Mouse (Mus musculus) gastrocnemius, adult 18-20 months (tissue): ENCODE measurements around the gene Clip2. TPM values are rescaled to one million over a fixed set of nuclear protein-coding genes. Genes with fewer than 3 reads are reported as not detected.
A peak's percentile ranks its signal among the peaks of the same experiment; 100 is the strongest.

ENCODE experiments used
- DNase-seq: peaks from one replicate; pipeline ENCODE4 v3.0.0; 2021; ENCODE audit warnings: low spot score
- total RNA-seq, 2 experiments: library from RNA; stranded (reverse); gene quantifications; 2 replicates each; pipeline ENCODE4 v1.2.3; 2021

Clip2 gene
- total RNA-seq, 2 experiments from 2014 or later, result 1.7 to 3.0 TPM

DNA sequence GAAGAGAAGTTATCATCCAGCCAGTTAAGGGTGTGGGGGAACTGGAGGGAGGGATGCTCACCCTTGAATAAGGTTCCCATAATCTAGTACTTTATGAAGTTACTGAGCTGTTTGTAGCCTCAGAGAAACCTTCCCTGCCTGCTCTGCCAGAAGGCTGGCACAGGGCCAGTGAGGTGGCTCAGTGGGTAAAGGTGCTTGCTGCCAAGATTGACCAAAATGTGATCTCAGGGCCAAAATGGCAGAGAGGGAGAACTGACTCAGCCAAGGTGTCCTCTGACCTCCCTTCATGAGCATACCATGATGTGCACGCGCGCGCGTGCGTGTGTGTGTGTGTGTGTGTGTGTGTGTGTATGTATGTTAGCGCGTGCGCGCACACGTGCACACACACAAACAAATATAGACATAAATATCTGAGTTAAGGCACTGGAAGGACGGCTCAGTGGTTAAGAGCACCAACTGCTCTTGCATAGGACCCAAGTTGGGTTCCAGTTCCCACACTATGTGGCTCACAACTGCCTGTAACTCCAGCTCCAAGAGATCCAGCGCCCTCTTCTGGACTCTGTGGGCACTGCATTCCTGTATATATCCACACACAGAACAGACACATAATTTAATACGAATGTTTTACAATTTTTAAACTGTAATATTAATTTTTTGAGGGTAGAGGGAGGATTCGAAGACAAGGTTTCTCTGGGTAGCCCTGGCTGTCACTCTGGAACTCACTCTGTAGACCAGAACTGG is 26.1 kb downstream of the Clip2 start:
- DNase-seq, result no peak

DNA sequence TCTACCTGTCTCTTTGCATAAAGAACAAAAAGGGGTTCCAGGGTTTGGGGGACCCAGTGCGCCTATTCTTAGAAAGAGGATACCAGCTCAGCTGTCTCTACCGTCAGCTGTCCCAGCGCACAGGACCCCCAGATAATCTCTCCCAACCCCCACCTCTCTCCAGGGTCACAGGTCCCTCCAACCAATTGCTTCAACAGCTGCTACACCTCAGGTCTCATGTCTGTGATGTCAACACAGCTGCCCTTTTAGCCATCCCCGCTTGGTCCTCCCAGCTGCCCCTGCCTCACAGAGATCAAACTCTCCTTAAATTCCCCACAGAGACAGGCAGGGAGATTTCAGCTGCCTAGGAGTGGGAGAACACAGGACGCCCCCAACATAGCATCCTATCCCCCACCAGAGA is 28.5 kb downstream of the Clip2 start:
- DNase-seq, result no peak

DNA sequence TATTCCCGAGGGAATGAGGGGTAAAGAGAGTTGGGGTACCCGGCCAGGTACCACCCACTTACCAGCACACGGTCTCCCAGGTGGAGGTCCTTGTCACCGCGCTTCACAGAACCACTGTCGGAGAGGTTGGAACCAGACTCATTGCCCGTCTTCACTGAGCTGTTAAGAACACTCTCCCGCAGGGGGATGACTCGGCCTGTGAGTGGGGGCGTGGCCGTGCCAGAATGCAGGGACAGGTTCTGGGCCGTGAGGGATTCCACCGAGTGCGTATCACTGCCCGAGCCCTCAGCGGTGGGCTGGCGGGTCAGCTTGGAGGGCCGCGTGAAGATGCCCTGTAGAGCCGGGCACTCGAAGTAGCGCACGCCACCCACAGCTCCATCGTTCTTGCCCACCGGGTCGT is 29.7 kb downstream of the Clip2 start:
- no peak for DNase-seq

DNA sequence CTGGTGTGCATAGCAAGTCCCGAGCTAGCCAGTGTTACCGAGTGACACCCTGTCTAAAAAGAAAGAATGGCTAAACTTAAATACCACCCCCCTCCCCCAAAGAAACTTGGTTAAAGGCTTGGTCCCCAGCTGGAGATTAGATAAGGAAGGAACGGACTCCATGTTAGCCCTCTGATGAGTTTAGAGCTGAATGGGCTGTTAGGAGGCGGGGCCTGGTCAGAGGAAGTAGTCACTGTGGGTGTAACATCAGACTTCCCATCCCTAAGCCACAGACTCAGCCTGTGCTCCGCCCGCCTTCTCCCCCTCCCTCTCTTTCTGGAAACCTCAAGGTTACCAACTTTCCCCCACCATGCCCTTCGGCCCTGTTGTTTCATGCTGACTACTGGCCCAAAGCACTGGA is 30.4 kb downstream of the Clip2 start:
- DNase-seq, result no peak

DNA sequence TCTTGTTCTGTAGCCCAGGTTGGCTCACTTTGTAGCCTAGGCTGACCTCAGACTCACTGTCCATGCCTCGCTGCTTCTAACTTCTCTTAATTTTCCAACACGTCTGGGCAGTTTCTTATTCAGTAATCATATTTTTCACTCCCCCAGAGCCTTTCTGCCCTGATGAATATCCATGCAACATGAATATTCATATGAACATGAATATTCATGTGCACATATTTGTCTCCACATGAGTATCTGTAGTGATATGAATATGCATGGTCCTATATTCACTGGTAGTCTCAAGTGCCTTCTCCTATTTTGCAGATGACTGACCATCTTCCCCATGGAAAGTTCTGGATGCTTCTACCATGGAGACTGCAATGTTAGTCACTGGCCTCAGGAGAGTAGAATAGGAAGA is 31.1 kb downstream of the Clip2 start:
- no peak for DNase-seq

DNA sequence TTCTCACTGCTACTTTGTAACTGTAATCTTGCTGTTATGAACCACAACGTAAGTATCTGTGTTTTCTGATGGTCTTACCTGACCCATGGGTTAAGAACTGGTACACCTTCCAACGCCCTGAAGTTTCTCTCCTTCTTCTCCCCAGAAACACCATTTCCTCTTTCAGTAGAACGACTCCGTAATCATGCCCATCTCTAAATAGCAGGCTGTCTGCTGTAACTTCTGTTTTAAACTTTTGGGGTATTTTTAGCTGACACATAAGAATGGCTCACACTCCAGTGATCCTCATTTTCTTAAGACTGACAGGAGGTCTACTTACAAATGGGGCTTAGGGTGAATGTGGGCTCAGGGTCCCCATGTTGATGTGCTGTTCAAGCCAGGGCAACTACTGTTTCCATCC is 32.1 kb downstream of the Clip2 start:
- no peak for DNase-seq

DNA sequence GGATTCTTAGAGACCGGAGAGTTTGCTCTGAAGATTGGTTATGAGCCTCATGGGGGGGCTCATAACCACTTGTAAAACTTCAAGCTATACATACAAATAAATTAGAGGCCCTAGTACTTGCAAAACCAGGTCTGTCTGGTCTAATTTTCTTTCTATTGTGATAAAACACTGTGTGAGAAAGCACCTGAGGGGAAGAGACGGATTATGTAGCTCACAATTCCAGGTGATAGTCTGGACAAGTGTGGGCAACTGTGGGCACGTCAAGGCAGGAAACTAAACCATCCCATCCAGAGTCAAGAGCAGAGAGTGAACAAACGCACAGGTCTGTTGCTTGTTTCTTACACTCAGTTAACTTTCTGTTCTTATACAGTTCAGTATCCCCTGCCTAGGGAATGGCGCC is 32.8 kb downstream of the Clip2 start:
- DNase-seq, result no peak

DNA sequence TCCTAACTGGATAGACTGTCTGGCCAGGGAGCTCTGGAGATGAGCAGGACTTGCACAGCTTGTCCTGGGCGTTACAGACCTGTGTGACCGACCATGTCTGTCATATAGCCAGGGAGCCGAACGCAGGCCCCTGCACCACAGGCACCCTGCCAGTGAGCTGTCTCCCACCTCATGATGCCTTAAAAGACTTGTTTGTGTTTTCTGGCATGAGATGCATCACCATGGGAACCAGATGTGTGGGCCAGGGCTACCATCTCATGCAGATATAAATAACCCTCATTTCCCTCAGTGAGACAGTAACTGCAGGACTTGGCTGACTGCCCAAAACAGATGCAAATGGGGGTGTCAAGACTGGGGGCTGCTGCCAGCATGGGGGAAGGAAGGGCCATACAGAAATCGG is 40.1 kb downstream of the Clip2 start:
- DNase-seq, result no peak

DNA sequence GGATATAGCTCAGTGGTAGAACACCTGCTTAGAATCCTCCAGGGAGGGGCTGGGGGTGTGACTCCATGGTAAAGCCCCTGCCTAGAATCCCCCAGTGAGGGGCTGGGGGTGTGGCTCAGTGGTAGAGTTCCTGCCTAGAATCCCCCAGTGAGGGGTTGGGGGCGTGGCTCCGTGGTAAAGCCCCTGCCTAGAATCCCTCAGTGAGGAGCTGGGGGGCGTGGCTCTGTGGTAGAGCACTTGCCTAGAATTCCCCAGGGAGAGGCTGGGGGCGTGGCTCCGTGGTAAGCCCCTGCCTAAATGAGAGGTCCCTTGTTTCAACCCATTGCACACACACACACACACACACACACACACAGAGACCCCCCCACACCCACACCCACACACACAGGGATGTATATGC is 42.0 kb downstream of the Clip2 start:
- no peak for DNase-seq

DNA sequence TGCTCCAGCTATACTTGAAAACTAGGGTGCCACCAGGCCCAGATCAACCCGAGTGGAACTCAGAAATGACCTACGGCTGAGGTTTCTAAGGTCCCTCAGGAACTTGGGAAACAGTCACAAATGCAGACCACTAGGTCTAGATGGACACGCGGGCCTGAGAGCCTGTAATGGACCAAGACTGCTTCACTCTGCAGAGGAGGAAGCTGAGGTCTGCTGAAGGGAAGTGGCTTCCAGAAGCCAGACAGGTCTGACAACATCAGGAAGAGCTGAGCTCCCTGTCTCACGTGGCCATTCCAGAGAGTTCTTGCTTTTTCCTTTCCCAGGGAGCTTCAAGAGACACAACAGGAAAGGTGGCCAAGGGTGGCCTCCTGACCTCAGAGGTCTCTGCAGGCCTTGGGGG is 43.3 kb downstream of the Clip2 start:
- no peak for DNase-seq

DNA sequence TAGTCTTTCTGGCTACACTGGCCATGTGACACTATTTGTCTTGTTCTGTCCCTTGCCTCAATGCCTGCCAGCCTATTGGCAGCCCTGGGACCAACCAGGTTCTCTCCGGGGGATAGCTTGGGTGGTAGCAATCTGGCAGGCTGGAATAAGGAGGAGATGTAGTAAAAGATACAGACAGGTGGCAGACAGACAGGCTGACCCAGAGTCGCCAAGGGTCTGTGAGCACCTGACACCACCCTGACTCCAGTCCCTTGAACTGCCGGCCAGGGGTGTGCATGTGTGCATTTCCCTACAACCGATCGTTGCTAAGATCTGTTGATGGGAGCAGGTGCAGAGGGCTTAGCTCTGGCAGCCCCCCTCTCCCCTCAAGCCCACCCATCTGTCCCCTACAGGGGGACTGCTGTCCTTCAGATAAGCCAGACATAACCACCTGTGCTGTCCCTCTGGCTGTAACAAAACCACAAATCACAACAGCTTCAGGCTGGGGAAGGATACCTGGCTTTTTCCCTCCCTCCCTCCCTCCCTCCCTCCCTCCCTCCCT is 44.3 kb downstream of the Clip2 start:
- no peak for DNase-seq

DNA sequence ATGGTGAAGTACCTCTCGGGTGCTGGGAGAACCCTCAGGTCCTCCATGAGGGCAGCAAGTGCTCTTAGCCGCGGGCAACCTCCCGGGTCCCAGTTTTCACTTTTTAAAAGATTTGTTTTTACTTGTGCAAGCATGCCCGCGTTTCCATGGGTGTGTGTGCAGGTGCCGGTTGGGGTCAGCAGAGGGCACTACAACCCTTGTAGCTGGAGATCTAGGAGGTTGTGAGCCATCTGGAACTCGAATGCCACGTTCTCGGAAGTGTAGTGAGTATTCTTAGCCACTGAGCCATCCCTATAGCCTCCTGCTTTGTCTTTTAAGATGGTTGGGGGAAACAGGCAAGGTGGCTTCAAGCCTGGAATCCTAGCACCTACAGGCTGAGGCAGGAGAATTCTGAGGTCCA is 44.9 kb downstream of the Clip2 start:
- DNase-seq, result peak; percentile 76

DNA sequence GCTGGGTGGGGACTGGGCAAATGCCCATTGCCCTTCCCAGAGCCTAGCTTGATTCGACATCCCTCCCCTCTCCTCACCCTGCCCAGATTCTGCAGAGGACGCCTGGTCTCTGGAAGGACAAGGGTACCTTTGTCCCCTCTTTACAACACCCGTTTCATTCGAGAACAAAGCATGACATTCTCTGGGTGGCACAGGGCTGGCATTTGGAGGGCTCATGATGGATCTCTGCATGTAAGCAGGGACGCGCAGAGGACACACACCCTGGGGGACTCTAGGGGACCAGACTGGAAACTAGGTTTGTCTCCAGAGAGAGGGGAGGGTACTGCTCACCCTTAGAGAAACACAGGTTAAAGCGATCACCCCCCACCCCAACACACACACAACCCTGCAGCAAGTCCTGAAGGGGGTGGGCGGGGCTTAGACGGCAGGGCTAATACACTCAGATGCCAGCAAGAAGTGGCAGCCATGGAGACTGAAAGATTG is 46.4 kb downstream of the Clip2 start:
- no peak for DNase-seq

DNA sequence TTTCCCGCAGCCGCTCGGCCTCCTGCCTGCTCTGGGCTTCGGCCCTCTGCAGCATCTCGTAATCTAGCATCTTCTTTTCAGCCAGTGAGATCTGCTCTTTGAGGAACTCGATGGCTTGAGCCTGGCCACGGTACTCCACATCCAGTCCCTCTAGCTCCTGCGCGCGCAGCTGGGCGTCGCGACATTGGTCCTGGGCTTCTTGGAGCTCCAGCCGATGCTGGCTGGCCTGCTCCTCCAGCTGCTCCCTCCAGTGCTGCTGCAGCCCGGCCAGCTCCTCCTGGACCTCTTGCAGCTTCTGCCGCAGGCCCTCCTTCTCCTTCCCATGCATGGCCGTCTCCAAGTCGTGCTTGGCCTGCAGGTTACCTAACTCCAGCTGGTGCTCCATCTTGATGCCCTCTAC is 49.6 kb downstream of the Clip2 start:
- DNase-seq, result no peak

DNA sequence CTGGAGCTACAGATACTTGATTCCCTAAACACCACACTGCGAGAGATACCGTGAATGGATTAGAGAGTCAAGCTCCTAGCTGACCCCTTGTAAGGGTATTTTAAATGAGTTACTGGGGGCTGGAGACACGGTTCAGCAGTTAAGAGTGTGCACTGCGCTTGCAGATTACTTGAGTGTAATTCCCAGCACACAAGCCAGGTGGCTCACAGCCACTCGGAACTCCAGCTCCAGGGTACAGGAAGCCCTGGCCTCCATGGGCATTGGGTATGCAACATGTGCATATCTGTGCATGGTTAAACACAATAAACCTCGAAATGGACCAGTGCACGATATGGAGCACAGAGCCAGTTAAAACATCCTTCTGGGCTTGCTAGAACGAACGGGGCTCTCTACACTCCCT is 50.8 kb downstream of the Clip2 start:
- DNase-seq, result no peak

DNA sequence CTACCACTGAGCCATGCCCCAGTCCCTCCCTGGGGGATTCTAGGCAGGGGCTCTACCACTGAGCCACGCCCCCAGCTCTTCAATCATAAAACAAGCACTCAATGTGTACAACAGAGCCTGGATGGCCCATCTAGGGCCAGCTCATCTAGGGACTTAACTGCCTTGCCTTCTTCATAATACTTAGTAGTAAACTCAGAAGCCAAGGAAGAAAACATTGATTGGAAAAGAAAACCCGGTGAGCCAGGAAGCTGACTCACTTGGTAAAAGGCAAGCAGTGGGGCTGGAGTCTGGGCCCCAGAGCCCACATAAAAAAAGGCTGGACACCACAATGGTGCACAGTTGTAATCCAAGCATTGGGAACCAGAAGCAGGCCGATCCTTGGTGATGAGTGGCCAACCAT is 51.6 kb downstream of the Clip2 start:
- DNase-seq, result no peak

DNA sequence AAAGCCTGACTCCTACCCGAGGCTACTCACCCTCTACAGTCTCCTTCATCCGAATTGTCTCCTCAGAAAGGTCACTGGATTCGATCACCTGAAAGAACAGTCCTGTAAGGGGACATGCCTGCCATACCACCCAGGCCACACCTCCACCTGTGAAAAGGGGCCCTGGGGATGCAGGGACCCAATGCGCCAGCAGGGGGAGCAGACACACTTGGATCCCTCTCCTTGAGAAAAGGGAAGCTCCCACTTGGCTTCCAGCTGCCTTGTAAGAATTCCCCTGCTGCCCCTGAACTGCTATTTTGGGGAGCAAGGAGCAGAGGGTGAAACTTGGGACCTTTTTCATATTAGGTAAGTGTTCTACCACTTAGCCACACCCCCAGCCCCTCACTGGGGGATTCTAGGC is 52.2 kb downstream of the Clip2 start:
- peak; percentile 33 for DNase-seq

DNA sequence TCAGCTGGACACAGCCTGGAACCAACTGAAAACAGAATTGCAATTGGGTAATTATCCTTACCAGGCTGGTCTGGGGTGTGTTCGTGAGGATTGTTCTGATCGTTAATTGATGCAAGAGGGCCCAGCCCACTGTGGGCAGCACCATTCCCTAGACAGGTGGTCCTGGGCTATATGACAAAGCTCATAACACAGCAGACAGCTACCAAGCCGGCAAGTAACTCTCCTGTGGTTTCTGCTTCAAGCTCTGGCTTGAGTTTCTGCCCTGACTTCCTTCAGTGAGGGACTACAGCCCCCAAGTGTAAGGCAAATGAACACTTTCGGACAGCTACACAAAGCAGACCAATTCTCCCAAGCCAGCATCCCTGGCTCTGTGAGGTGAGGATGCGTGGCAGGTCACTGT is 55.2 kb downstream of the Clip2 start:
- no peak for DNase-seq

DNA sequence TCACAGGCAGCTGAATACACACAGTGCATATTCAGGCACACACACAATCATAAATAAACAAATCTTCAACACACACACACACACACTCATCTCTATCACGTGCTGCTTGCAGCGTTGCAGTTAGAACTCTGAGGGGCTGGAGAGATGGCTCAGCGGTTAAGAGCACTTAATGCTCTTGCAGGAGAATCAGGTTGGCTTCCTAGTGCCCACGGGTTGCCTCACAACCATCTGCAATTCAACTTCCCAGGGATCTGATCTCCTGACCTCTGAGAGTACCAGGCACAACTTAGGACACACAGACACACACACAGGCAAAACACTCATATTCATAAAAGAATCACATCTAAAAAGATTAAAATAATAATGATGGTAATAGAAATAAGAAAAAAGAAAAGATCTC is 56.4 kb downstream of the Clip2 start:
- no peak for DNase-seq

DNA sequence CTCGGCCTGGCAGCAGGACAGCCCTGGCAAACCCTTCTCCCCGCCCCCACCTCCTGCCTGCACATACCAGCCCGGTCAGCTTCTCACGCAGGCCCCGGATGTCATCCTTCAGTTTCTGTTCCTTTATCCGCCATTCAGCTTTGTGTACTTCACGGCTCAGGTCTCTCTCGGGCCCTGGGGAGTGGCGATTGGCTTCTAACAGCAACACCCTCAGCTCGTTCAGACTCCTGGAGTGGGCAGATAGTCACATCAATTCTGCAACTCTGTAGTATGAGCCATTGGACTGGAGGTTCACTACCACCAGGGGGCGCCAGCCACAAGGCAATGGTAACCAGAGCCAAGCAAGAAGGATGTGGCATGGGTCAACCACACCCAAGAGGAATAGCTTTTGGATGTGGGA is 58.1 kb downstream of the Clip2 start:
- DNase-seq, result peak; percentile 89

DNA sequence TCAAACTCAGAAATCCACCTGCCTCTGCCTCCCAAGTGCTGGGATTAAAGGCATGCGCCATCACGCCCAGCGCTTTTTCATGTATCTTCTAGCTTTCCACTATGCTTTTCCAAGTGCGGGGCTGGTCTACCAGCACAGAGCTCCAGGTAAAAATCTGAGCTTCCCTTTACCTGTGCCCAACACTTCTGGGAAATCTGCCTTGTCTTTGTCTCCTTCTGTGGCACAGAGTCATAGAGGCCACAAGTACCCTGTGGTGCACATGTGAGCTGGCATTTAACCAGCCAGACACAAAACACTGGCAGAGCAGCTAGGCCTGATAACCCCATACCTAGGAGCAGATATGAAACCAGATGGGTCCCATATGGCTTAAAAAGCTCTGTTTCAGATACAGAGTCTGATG is 59.3 kb downstream of the Clip2 start:
- no peak for DNase-seq

DNA sequence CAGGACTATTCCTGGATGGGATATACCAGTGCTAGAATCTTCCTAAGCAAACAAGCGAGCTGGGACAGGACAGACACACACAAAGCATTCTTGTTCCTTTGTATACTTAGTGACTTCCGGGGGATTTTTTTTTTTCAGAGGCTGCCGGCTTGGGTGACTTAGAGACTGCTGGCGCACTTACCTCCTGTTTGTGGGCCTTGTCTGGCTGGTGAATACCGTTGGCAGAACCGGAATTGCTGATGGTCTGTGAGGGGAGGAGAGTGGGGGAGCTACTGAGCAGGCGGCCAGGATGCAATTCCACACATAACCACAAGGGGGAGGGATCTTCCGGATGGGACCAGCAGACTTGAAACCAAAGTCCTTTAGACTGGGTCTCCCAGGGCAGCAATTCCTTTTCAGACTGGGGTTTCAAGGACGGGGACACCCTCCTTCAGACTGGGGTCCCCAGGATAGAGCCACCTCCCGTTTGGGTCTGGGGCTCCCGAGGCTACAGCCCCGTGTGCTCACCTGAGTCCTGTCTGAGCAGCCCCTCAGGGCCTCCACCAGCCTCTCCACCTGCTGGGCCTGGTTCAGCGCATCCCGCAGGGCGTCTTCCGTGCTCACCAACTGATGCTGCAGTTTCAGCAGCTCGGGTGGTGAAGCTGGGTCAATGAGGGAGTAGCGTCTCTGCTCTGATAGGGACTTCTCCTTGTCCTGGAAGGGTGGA is 60.4 kb downstream of the Clip2 start:
- DNase-seq, result peak; percentile 77

DNA sequence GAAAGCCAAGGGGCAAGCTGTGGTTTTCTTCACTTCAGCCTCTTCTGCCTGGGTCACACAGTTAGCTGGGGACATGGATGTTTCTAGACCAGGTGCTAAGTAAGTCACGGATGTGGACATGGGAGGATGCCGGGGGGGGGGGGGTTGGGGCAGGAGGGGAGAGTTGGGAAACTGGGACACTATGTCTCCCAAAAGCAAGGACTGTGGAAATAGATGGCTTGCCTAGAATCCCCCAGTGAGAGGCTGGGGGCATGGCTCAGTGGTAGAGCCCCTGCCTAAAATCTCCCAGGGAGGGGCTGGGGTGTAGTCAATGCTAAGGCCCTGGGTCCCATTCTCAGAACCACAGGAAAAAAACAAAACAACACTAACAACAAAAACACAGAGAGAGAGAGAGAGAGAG is 61.0 kb downstream of the Clip2 start:
- DNase-seq, result no peak
